Mouse (Mus musculus) C2C12 (cell line): ENCODE data around the gene Mest.

ENCODE experiments used
- CEBPB ChIP-seq: IDR thresholded peaks from one replicate; pipeline ENCODE4 v1.6.1; 2011; ENCODE audit warnings: low read depth, mild to moderate bottlenecking, control low read depth, moderate library complexity
- CTCF ChIP-seq: IDR thresholded peaks from one replicate; pipeline ENCODE4 v1.5.1; 2011; ENCODE audit not compliant: control insufficient read depth, insufficient read depth, insufficient read length
- MAX ChIP-seq: IDR thresholded peaks from one replicate; pipeline ENCODE4 v1.6.1; 2011; ENCODE audit warnings: mild to moderate bottlenecking, control low read depth
- MYOD1 ChIP-seq: IDR thresholded peaks from one replicate; pipeline ENCODE4 v1.6.1; 2011; ENCODE audit warnings: low read depth; ENCODE audit not compliant: control insufficient read depth, insufficient read length
- USF1 ChIP-seq: IDR thresholded peaks from one replicate; pipeline ENCODE4 v1.6.1; 2011; ENCODE audit warnings: low read depth, mild to moderate bottlenecking, control low read depth, moderate library complexity

GRCm38 (mm10) chr6:30700182-30700581 lies 23.2 kb upstream of the Mest start:
- TF ChIP-seq CTCF (no peak), MYOD1 (no peak), MAX (no peak), CEBPB (no peak), USF1 (no peak)
